Mouse (Mus musculus) hematopoietic stem cell, adult 5-6 weeks (primary cell): ENCODE data around the gene Gigyf2. TPM values are rescaled to one million over a fixed set of nuclear protein-coding genes. Genes with fewer than 3 reads are reported as not detected.
"Not testable (repeated sequence)": the region's sequence is repeated elsewhere in the genome, so short reads cannot be mapped to it uniquely, and the experiment has no call there.

Source experiments
- ATAC-seq, 2 experiments: fragments of 125-278 bp in 1 of 2; replicated peaks in 1 of 2; 2 replicates each; pipeline ENCODE4 v1.8.0; 2016 to 2017; ENCODE audit warnings: inconsistent platforms in 2 of 2, mild to moderate bottlenecking in 2 of 2, moderate number of reproducible peaks in 2 of 2, low read depth in 1 of 2, moderate TSS enrichment in 1 of 2; ENCODE audit not compliant: low FRiP score in 2 of 2, poor library complexity in 2 of 2, severe bottlenecking in 2 of 2, insufficient read depth in 1 of 2, low TSS enrichment in 1 of 2
- total RNA-seq: library from RNA; stranded (forward); fragments of 172-1452, 232-1000 nt; gene quantifications from 2 replicates; pipeline ENCODE4 v1.2.3, GENCODE M21; 2017

The Gigyf2 gene
- total RNA-seq, 1 experiment from 2014 or later, result 147 TPM

GRCm38 (mm10) chr1:87396923-87397586 lies 70.3 kb downstream of the Gigyf2 start:
- ATAC-seq, result no peak

GRCm38 (mm10) chr1:87404710-87405109 lies 77.9 kb downstream of the Gigyf2 start:
- ATAC-seq, result no peak

GRCm38 (mm10) chr1:87406012-87406411 lies 79.2 kb downstream of the Gigyf2 start:
- no peak for ATAC-seq

DNA sequence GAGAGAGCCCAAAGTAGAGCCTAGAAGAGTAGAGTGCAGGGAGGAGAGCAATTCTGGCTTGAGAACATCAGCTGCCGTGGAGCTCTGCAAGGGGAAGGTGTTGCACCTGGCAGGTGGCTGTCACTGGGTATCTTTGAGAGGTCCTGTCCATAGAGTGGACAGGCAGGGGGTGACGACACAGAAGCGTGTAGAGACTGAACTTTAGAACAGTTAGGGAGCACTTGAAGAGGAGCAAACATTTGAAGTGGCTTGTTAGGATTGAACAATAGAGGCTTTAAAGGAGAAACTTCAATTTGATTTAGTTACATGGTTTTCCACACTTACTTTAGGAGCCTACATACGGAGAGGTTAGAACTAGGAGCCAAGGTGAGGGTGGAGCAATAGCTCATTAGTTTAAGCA lies 82.6 kb downstream of the Gigyf2 start:
- ATAC-seq, result no peak

GRCm38 (mm10) chr1:87418733-87419132 lies 91.9 kb downstream of the Gigyf2 start:
- ATAC-seq, result peak; percentile 64 to 75

DNA sequence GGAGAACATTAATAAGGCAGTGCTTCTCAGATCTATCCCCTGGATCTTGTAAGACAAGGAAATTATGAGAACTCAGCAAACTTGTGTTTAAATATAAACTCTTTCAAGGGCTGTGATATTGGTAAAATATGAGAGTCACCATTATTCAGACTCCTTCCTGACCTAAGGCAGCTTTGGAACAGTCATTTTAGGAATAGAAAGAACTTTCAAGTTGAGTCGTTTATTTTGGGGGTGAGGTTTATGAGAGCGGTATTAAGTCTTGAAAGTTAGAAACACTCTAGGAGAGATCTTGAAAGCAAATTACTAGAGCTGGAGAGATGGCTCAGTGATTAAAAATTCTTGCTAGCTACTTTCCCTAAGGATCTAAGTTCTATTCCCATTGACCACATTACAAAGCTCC lies 108.3 kb downstream of the Gigyf2 start:
- ATAC-seq, result no peak

DNA sequence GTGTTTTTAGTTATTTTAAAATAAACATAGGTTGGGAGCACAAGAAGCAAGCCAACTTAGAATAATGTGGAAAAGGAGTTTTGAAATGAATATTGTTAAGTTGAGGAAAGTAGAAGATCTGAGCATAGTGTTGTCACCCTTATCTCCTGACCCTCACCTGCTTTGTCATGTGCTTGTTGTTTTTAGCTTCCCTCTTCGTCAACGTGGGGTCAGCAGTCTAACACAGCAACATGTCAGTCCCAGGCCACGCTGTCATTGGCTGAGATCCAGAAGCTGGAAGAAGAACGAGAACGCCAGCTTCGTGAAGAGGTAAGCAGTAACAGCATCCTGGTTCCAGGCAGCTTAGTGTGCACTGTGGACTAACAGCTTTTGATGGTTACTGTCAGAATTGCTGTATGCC lies 109.8 kb downstream of the Gigyf2 start:
- ATAC-seq, result no peak

GRCm38 (mm10) chr1:87447183-87448104 lies 120.6 kb downstream of the Gigyf2 start:
- peak in 1 of 2 experiments; percentile 48; a peak in 1 of 4 replicates for ATAC-seq

DNA sequence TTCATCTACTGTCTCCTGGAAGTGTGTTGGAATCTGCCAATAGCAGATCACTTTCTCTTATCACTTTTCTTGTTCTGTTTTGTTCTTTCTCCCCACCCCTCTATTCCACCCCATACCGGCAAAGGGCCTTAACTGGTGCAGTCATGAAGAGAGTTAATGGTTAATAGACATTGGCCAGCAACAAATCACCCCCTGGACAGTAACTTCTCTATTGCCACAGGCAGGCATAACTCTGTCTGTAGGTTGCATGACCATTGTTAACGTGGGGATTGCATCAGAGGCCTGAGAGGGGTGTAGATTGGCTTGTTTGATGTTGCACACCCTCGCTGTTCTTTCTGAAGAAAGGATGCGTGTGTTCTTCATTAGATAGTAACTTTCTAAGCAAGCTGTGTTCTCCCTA lies 122.6 kb downstream of the Gigyf2 start:
- no peak for ATAC-seq

GRCm38 (mm10) chr1:87456425-87456824 lies 129.6 kb downstream of the Gigyf2 start:
- ATAC-seq, result no peak

DNA sequence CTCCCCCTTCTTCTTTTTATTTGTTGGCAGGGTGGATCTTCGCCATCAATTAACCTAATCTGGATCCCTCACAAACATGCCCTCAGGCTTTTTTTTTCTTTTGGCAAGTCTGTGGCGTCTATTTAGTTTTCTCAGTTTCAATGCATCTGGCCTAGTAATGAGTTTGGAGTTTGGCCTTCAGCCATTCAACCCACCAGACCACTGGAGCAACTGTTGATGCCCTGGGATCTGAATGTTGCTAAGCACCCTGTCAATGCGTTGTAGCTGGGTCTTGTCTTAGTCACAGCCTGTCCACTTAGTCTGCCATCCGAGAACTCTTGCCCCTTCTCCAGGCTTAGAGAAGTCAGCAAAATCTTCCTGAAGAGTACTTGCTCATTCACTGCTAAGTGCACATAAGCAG lies 131.2 kb downstream of the Gigyf2 start:
- ATAC-seq, result no peak

DNA sequence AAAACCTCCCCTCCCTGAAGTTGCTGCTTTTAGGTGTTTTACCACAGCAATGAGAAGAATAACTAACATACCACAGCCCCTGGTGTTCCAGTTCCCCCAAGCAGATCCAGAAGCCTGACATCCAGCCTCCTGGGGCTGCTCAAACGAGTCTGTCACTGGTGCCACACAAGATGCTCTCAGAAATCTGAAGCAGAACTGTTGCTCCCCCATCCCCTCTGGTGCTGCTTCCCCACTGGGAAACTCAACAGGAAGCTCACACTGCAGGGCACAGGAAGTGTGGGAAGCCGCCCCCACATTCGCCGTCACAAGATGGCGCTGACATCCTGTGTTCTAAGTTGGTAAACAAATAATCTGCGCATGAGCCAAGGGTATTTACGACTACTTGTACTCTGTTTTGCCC lies 133.1 kb downstream of the Gigyf2 start:
- not testable (repeated sequence) for ATAC-seq

DNA sequence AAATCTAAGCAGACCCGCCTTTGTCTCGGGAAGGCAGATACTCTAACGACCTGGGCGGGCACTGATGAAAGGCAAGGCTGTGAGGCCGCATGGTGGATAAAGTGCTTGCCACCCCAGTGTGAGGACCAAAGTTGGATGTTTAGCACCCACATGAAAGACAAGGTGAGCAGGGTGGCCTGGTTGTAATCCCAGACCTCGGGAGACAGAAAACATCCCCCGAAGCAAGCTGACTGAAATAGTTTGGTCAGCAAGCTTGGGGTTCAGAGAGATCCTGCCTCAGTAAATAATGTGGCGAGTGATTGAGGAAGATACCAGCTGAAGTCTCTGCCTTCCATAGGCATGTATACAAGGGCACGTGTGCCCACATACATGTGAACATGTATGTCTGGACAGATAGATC lies 140.7 kb downstream of the Gigyf2 start:
- ATAC-seq, result no peak

GRCm38 (mm10) chr1:87468321-87468720 lies 141.5 kb downstream of the Gigyf2 start:
- peak; percentile 45 to 62 for ATAC-seq

DNA sequence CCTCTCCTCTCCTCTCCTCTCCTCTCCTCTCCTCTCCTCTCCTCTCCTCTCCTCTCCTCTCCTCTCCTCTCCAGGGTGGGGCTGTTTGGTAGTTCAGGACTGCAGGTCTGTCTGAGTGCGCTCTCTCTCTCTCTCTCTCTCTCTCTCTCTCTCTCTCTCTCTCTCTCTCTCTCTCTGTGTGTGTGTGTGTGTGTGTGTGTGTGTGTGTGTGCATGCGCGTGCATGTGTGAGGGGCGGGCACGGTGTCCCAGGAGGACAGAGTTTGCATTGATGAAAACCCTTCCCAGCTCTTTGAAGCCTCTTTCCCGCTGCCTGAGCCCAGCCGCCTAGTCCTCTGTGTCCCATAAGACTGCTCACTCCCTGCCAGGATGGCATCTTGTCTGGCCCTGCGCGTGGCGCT lies 143.2 kb downstream of the Gigyf2 start, which contains the start of gene Snorc:
TSS of gene Snorc (plus strand) at position 301 of the 400 bp plus-strand sequence.
- ATAC-seq, result not testable (repeated sequence)

DNA sequence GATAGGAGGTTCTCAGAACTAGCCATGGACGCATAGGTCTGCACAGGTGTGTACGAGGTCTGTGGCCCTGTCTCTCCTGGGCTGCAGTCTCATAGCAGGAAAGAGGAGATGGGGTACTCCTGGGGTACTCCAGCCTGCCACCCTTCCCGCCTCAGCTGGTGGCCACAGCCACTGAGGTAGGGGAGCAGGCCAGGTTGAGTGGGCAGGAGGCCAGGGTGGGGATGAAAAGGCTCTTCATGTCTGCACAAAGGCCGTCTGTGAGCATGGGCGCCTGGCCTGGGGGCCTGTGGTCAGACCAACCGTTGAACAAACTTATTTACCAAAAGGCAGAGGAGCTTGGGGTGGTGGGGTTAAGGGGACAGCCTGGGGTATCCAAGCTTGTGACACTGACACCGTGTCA lies 145.1 kb downstream of the Gigyf2 start:
- ATAC-seq, result no peak

DNA sequence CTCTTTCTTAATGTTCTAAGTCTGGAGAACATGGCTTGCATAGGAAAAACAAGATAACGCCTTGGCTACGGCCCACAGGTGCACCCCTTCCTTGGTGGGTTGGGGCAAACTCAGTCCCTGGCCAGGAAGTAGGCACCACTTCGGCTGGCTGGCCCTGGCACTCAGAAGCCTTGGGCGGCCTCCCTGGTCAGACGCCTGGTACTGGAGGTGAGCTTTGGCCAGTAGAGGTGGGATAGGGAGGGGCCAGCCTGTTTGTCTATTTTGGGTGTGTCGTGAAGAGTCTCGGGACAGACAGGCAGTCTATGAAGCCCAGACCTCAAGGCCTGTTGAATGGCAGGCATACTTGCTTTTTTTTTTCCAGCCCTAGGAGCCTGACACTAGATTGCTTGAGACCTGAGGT lies 145.8 kb downstream of the Gigyf2 start:
- ATAC-seq, result no peak

DNA sequence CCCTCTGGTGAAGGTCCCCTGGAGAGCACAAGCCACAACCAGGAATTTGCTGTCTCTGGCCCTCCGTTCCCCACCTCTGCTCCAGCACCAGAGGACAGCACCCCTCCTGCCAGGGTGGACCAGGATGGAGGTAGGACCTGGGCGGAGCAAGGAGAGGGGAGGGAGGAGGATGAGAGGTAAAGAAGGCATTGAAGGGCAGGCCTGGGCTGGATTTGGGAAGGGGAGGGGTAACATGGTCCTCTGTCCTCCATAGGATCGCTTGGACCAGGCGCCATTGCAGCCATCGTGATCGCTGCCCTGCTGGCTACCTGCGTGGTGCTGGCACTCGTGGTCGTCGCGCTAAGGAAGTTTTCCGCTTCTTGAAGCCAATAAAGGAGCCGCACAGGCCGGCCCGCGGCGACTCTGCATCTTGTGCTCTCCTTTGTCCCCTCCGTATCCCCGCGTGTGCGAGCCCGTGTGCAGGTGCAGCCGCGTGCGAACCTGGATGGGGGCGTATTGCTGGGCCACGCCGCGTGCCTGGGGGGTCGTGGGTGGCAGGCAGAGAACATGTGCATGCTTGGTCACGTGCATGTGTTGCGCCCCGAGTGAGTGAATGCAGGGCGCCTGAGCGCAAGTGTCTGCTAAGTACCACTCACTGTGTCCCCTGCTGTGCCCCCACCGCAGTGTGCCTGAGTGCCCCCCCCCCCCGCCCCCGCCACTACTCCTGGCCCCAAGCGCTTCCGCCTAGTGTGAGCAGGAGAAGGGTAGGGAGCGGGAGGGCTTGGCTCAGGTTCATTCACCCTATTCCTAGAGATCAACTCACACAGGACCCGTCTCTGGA lies 148.5 kb downstream of the Gigyf2 start:
- no peak for ATAC-seq
